Mouse (Mus musculus) heart, embryonic 16.5 days (tissue): ENCODE results near the gene Ezh1. TPM values are rescaled to one million over a fixed set of nuclear protein-coding genes. Genes with fewer than 3 reads are reported as not detected.
A peak's percentile ranks its signal among the peaks of the same experiment; 100 is the strongest.

Experiments used
- ATAC-seq: fragments of 200-750 bp; cut with Nextera tagmentation; replicated peaks from 2 replicates; pipeline ENCODE4 v1.8.0; 2017; ENCODE audit warnings: moderate number of reproducible peaks; ENCODE audit not compliant: insufficient read depth, low FRiP score; ENCODE audit errors: extremely low read depth
- H3K27ac ChIP-seq: fragments of 300-500 bp; sonication (generic); 2 replicates; pipeline ENCODE4 v1.5.1; 2014; ENCODE audit warnings: mild to moderate bottlenecking, low read length, control low read depth, moderate library complexity
- H3K27me3 ChIP-seq: fragments of 300-500 bp; sonication (generic); 2 replicates; pipeline ENCODE4 v1.6.1; 2014; ENCODE audit warnings: low read length, mixed read lengths; ENCODE audit not compliant: control insufficient read depth, insufficient read depth
- H3K36me3 ChIP-seq: fragments of 300-500 bp; sonication (generic); 2 replicates; pipeline ENCODE4 v1.6.1; 2014; ENCODE audit not compliant: control insufficient read depth, insufficient read depth
- H3K4me1 ChIP-seq: fragments of 300-500 bp; sonication (generic); 2 replicates; pipeline ENCODE4 v1.6.1; 2014; ENCODE audit warnings: low read length, mixed read lengths; ENCODE audit not compliant: control insufficient read depth, insufficient read depth
- H3K4me2 ChIP-seq: fragments of 300-500 bp; sonication (generic); 2 replicates; pipeline ENCODE4 v1.6.1; 2014; ENCODE audit warnings: low read depth, mild to moderate bottlenecking, control low read depth, low read length
- H3K4me3 ChIP-seq: fragments of 300-500 bp; sonication (generic); 2 replicates; pipeline ENCODE4 v1.5.1; 2014; ENCODE audit warnings: mild to moderate bottlenecking, control low read depth, low read length
- H3K9ac ChIP-seq: fragments of 300-500 bp; sonication (generic); 2 replicates; pipeline ENCODE4 v1.6.1; 2014; ENCODE audit warnings: low read length, control low read depth
- H3K9me3 ChIP-seq: fragments of 300-500 bp; sonication (generic); replicated peaks from 2 replicates; pipeline ENCODE4 v1.6.1; 2016; ENCODE audit warnings: low read length; ENCODE audit not compliant: control insufficient read depth
- WGBS: fragments of 180-500 bp; shearing (Covaris S2); extraction: QIAGEN DNeasy Blood & Tissue Kit; methylation state at CpG from one replicate; pipeline ENCODE4 v1.1.7; 2014; 5-methylcytosine and 5-hydroxymethylcytosine counted together
- polyA plus RNA-seq: library from polyadenylated mRNA; unstranded; fragments of >200 nt; fragmentation: Nextera tagmentation; extraction: Ambion mirVana; gene quantifications from 2 replicates; pipeline ENCODE4 v1.2.1, GENCODE M21; 2015

Gene Ezh1
- polyA plus RNA-seq, result 14.7 and 17.1 TPM in 2 replicates

GRCm38 (mm10) chr11:101226065-101226701, at the start of gene Ezh1:
Gene Ezh1 (minus strand): TSS chr11:101226463.
- peaks cover 18% of the 10 kb centered on the region for H3K4me1 ChIP-seq
- 0 out of 2 replicates have a peak, but pooled peaks cover 3% of the 10 kb centered on the region for H3K27me3 ChIP-seq
- H3K4me3 ChIP-seq, result peak within 1 kb of the TSS; percentile 80
- peak; percentile 93 for ATAC-seq
- peak within 1 kb of the TSS; percentile 89 for H3K9ac ChIP-seq
- no peaks in the 10 kb centered on the region for H3K9me3 ChIP-seq
- H3K36me3 ChIP-seq, result no peaks in the 10 kb centered on the region
- peak within 1 kb of the TSS; percentile 65 for H3K4me2 ChIP-seq
- H3K27ac ChIP-seq, result peak within 1 kb of the TSS; percentile 73
- 1% methylated on average over 56 of the region's 56 CpGs for WGBS

DNA sequence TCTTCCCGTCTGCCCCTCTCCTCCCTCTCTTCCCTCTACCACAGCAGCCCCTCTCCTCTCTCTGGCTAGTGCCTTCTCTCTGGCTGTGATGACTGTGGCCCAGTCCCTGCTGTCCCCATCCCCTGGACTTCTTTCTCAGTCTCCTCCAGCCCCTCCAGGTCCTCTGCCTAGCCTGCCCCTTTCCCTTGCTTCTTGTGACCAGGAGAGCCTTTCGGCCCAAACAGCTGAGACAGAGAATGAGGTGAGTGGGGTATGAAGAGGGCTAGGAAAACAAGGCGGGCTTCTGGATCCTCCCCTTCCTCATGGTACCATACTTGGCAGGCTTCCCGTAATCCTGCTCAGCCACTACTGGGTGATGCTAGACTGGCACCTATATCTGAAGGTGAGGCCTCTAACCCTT, 49.0 kb upstream of the Ezh1 start:
- Histone ChIP-seq H3K9ac (no peak overlapping the region), H3K36me3 (no peaks in the 10 kb centered on the region), H3K9me3 (no peaks in the 10 kb centered on the region), H3K4me3 (no peak overlapping the region), H3K27ac (no peak overlapping the region), H3K27me3 (no peaks in the 10 kb centered on the region), H3K4me1 (peaks cover 18% of the 10 kb centered on the region), H3K4me2 (no peak overlapping the region)
- ATAC-seq, result no peak
- WGBS, result 71% methylated on average over 4 of the region's 4 CpGs

- H3K4me1 ChIP-seq, result peaks cover 7% of the 10 kb centered on the region
- no peak overlapping the region for H3K4me3 ChIP-seq
- no peak for ATAC-seq
- H3K36me3 ChIP-seq, result no peaks in the 10 kb centered on the region
- no peak overlapping the region for H3K4me2 ChIP-seq
- H3K27ac ChIP-seq, result no peak overlapping the region
- H3K27me3 ChIP-seq, result peaks cover 10% of the 10 kb centered on the region
- WGBS, result 80% methylated on average over 3 of the region's 3 CpGs
- H3K9me3 ChIP-seq, result no peaks in the 10 kb centered on the region
- no peak overlapping the region for H3K9ac ChIP-seq
These were observed 46.2 kb upstream of the Ezh1 start for GRCm38 (mm10) chr11:101272446-101272845.

GRCm38 (mm10) chr11:101269577-101270116, 43.4 kb upstream of the Ezh1 start:
- no peak overlapping the region for H3K4me2 ChIP-seq
- H3K36me3 ChIP-seq, result no peaks in the 10 kb centered on the region
- H3K27ac ChIP-seq, result no peak overlapping the region
- peaks cover 5% of the 10 kb centered on the region for H3K4me1 ChIP-seq
- WGBS, result 14% methylated on average over 10 of the region's 10 CpGs
- no peaks in the 10 kb centered on the region for H3K9me3 ChIP-seq
- H3K4me3 ChIP-seq, result no peak overlapping the region
- H3K9ac ChIP-seq, result no peak overlapping the region
- no peak for ATAC-seq
- peaks cover 24% of the 10 kb centered on the region for H3K27me3 ChIP-seq

DNA sequence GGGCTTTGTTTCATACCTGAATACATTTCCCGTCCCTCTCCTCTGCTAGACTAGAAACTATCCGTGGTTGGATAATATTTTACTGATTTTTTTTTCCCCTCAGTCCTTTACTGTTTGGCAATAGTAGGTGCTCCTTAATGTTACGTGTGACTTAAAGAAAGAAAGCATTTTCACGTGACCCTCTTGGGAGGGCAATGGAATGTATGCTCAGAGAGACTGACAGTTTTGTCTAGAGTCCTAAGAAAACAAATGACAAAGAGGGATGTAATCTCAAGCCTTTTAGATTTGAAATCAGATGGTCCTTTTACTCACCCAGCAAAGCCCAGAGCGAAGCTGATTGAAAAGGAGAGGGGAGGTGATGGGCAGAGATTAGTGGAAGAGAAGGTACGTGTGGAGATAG, 39.6 kb upstream of the Ezh1 start:
- ATAC-seq, result no peak
- 42% methylated on average over 6 of the region's 6 CpGs for WGBS
- Histone ChIP-seq H3K4me3 (no peak overlapping the region), H3K4me2 (no peak overlapping the region), H3K27me3 (peaks cover 35% of the 10 kb centered on the region), H3K27ac (no peak overlapping the region), H3K36me3 (no peaks in the 10 kb centered on the region), H3K9me3 (no peaks in the 10 kb centered on the region), H3K4me1 (peaks cover 18% of the 10 kb centered on the region), H3K9ac (no peak overlapping the region)

DNA sequence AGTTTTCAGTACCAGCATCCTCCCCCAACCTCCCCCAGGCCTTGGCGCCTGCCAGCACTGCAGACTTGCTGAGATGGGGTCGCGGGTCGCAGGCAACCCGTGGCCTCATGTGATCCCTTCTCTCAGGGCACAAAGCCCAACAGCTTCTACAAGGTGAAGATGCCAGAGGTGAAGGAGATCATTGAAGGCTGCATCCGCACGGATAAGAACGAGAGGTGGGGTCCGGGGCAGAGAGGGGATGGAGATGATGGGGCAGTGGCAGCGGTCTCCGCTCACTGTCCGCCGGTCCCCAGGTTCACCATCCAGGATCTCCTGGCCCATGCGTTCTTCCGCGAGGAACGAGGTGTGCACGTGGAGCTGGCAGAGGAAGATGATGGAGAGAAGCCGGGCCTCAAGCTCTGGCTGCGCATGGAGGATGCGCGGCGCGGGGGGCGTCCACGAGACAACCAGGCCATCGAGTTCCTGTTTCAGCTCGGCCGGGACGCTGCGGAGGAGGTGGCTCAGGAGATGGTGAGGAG, 38.8 kb upstream of the Ezh1 start:
- Histone ChIP-seq H3K4me2 (peak overlapping the region; percentile 51), H3K4me3 (peak overlapping the region; percentile 21), H3K36me3 (no peaks in the 10 kb centered on the region), H3K9me3 (no peaks in the 10 kb centered on the region), H3K27me3 (peaks cover 35% of the 10 kb centered on the region), H3K4me1 (peaks cover 23% of the 10 kb centered on the region), H3K27ac (no peak overlapping the region), H3K9ac (0 out of 2 replicates have a peak overlapping the region, but pooled peaks have one; percentile 21)
- ATAC-seq, result no peak
- WGBS, result 8% methylated on average over 31 of the region's 31 CpGs

- peaks cover 34% of the 10 kb centered on the region for H3K4me1 ChIP-seq
- no peak overlapping the region; the same call in 1 of the 2 replicates for H3K4me3 ChIP-seq
- no peak overlapping the region for H3K9ac ChIP-seq
These were observed 37.7 kb upstream of the Ezh1 start for GRCm38 (mm10) chr11:101263989-101264280.

GRCm38 (mm10) chr11:101263138-101263988, 37.1 kb upstream of the Ezh1 start:
- 11% methylated on average over 32 of the region's 32 CpGs for WGBS
- peaks cover 30% of the 10 kb centered on the region for H3K27me3 ChIP-seq
- no peak overlapping the region for H3K27ac ChIP-seq
- peaks cover 39% of the 10 kb centered on the region for H3K4me1 ChIP-seq
- H3K9me3 ChIP-seq, result no peaks in the 10 kb centered on the region
- H3K4me3 ChIP-seq, result peak overlapping the region; percentile 7; the same call in 1 of the 2 replicates
- H3K4me2 ChIP-seq, result no peak overlapping the region
- ATAC-seq, result no peak
- no peak overlapping the region for H3K9ac ChIP-seq
- H3K36me3 ChIP-seq, result no peaks in the 10 kb centered on the region

More at GRCm38 (mm10) chr11:101263989-101264280, 37.7 kb upstream of the Ezh1 start:
- no peak overlapping the region for H3K27ac ChIP-seq
- peaks cover 32% of the 10 kb centered on the region for H3K27me3 ChIP-seq
- H3K4me2 ChIP-seq, result no peak overlapping the region
- ATAC-seq, result no peak
- H3K9me3 ChIP-seq, result no peaks in the 10 kb centered on the region
- no peaks in the 10 kb centered on the region for H3K36me3 ChIP-seq
- WGBS, result 29% methylated on average over 3 of the region's 3 CpGs
